Mouse (Mus musculus): Measurements from ENCODE around the gene Gm48552.

DNA sequence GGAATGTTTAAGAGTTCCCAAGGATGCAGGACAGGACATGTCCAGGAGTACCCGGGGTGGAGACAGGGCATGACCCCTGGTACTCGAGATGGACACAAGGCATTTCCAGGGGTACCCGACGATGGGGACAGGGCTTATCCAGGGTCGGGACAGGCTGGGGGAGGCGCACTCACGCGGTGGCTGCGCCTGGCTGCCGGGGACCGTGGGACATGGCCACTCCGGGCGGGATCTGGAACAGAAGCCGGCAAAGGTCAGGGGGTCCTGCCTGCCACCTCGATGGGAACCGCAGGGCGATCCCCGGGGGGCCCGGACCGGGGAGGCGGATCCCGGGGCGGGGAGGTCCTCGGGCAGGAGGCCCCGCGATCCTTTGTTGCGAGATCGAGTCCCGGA lies 38.8 kb upstream of the Gm48552 start:
- TF ChIP-seq CTCF (IDR thresholded peaks at IDR 0.05; ENCODE audit: insufficient read depth, low read length) (no peak), POLR2A (IDR thresholded peaks at IDR 0.05; ENCODE audit: borderline replicate concordance, extremely low read depth, low read depth, low read length) (no peak)

All from lung, adult 2 months (tissue).